Mouse (Mus musculus): ENCODE measurements around the gene Gsg1l. TPM values are rescaled to one million over a fixed set of nuclear protein-coding genes. Genes with fewer than 3 reads are reported as not detected.

Gsg1l gene
- polyA plus RNA-seq, 1 experiment from 2014 or later, result 0.96 TPM

- H3K27ac ChIP-seq (ENCODE audit: low read length), result no peak overlapping the region
- no peak overlapping the region for H3K4me2 ChIP-seq (replicated peaks; ENCODE audit: low read depth, low read length)
- peaks cover 12% of the 10 kb centered on the region; the same call in 1 of the 2 replicates for H3K4me1 ChIP-seq (ENCODE audit: insufficient read depth, low read length)
- H3K36me3 ChIP-seq (ENCODE audit: insufficient read depth, low read length), result no peaks in the 10 kb centered on the region
- H3K27me3 ChIP-seq (ENCODE audit: insufficient read depth, low read length), result no peaks in the 10 kb centered on the region
- H3K9ac ChIP-seq (replicated peaks; ENCODE audit: low read length), result no peak overlapping the region
- no peak overlapping the region for H3K4me3 ChIP-seq (ENCODE audit: low read length)
- 31% methylated on average over 12 of the region's 12 CpGs for WGBS
- no peak for ATAC-seq (ENCODE audit: low FRiP score, low TSS enrichment)
- no peaks in the 10 kb centered on the region for H3K9me3 ChIP-seq (ENCODE audit: low read length)
Observed at GRCm38 (mm10) chr7:125888373-125888772, 193.8 kb downstream of the Gsg1l start.

GRCm38 (mm10) chr7:125887761-125888160 is 194.4 kb downstream of the Gsg1l start:
- no peaks in the 10 kb centered on the region for H3K27me3 ChIP-seq (ENCODE audit: insufficient read depth, low read length)
- H3K4me3 ChIP-seq (ENCODE audit: low read length), result no peak overlapping the region
- ATAC-seq (ENCODE audit: low FRiP score, low TSS enrichment), result no peak
- no peak overlapping the region for H3K4me2 ChIP-seq (replicated peaks; ENCODE audit: low read depth, low read length)
- H3K4me1 ChIP-seq (ENCODE audit: insufficient read depth, low read length), result peaks cover 12% of the 10 kb centered on the region; the same call in 1 of the 2 replicates
- no peak overlapping the region for H3K9ac ChIP-seq (replicated peaks; ENCODE audit: low read length)
- H3K9me3 ChIP-seq (ENCODE audit: low read length), result no peaks in the 10 kb centered on the region
- no peaks in the 10 kb centered on the region for H3K36me3 ChIP-seq (ENCODE audit: insufficient read depth, low read length)
- 79% methylated on average over 5 of the region's 5 CpGs for WGBS
- no peak overlapping the region for H3K27ac ChIP-seq (ENCODE audit: low read length)

GRCm38 (mm10) chr7:125887124-125887523 is 195.1 kb downstream of the Gsg1l start:
- Histone ChIP-seq H3K27me3 (ENCODE audit: insufficient read depth, low read length) (no peaks in the 10 kb centered on the region), H3K9me3 (ENCODE audit: low read length) (no peaks in the 10 kb centered on the region), H3K9ac (replicated peaks; ENCODE audit: low read length) (no peak overlapping the region), H3K4me2 (replicated peaks; ENCODE audit: low read depth, low read length) (no peak overlapping the region), H3K36me3 (ENCODE audit: insufficient read depth, low read length) (no peaks in the 10 kb centered on the region), H3K4me1 (ENCODE audit: insufficient read depth, low read length) (peaks cover 12% of the 10 kb centered on the region; the same call in 1 of the 2 replicates), H3K4me3 (ENCODE audit: low read length) (no peak overlapping the region), H3K27ac (ENCODE audit: low read length) (no peak overlapping the region)
- no peak for ATAC-seq (ENCODE audit: low FRiP score, low TSS enrichment)
- 26% methylated on average over 4 of the region's 4 CpGs for WGBS

GRCm38 (mm10) chr7:125886116-125886680 is 196.0 kb downstream of the Gsg1l start:
- Histone ChIP-seq H3K27me3 (ENCODE audit: insufficient read depth, low read length) (no peaks in the 10 kb centered on the region), H3K9ac (replicated peaks; ENCODE audit: low read length) (no peak overlapping the region), H3K4me2 (replicated peaks; ENCODE audit: low read depth, low read length) (no peak overlapping the region), H3K27ac (ENCODE audit: low read length) (no peak overlapping the region), H3K36me3 (ENCODE audit: insufficient read depth, low read length) (no peaks in the 10 kb centered on the region), H3K4me1 (ENCODE audit: insufficient read depth, low read length) (peaks cover 12% of the 10 kb centered on the region; the same call in 1 of the 2 replicates), H3K4me3 (ENCODE audit: low read length) (no peak overlapping the region), H3K9me3 (ENCODE audit: low read length) (no peaks in the 10 kb centered on the region)
- WGBS, result 65% methylated on average over 4 of the region's 4 CpGs
- no peak for ATAC-seq (ENCODE audit: low FRiP score, low TSS enrichment)

- no peaks in the 10 kb centered on the region for H3K9me3 ChIP-seq (ENCODE audit: low read length)
- no peak overlapping the region for H3K9ac ChIP-seq (replicated peaks; ENCODE audit: low read length)
- H3K4me2 ChIP-seq (replicated peaks; ENCODE audit: low read depth, low read length), result no peak overlapping the region
- H3K27ac ChIP-seq (ENCODE audit: low read length), result no peak overlapping the region
- 37% methylated on average over 2 of the region's 2 CpGs for WGBS
- ATAC-seq (ENCODE audit: low FRiP score, low TSS enrichment), result no peak
- H3K4me1 ChIP-seq (ENCODE audit: insufficient read depth, low read length), result peaks cover 12% of the 10 kb centered on the region; the same call in 1 of the 2 replicates
- no peaks in the 10 kb centered on the region for H3K27me3 ChIP-seq (ENCODE audit: insufficient read depth, low read length)
- no peak overlapping the region for H3K4me3 ChIP-seq (ENCODE audit: low read length)
- H3K36me3 ChIP-seq (ENCODE audit: insufficient read depth, low read length), result no peaks in the 10 kb centered on the region
Observed at GRCm38 (mm10) chr7:125883232-125883631, 199.0 kb downstream of the Gsg1l start.

- Histone ChIP-seq H3K4me3 (ENCODE audit: low read length) (no peak overlapping the region), H3K27ac (ENCODE audit: low read length) (no peak overlapping the region), H3K9me3 (ENCODE audit: low read length) (no peaks in the 10 kb centered on the region), H3K27me3 (ENCODE audit: insufficient read depth, low read length) (no peaks in the 10 kb centered on the region), H3K4me1 (ENCODE audit: insufficient read depth, low read length) (no peaks in the 10 kb centered on the region), H3K36me3 (ENCODE audit: insufficient read depth, low read length) (no peaks in the 10 kb centered on the region), H3K4me2 (replicated peaks; ENCODE audit: low read depth, low read length) (no peak overlapping the region), H3K9ac (replicated peaks; ENCODE audit: low read length) (no peak overlapping the region)
- 66% methylated on average over 4 of the region's 4 CpGs for WGBS
- ATAC-seq (ENCODE audit: low FRiP score, low TSS enrichment), result no peak
Observed at GRCm38 (mm10) chr7:125878040-125878439, 204.2 kb downstream of the Gsg1l start.

GRCm38 (mm10) chr7:125873971-125874495 is 208.2 kb downstream of the Gsg1l start:
- H3K4me3 ChIP-seq (ENCODE audit: low read length), result no peak overlapping the region
- no peaks in the 10 kb centered on the region for H3K27me3 ChIP-seq (ENCODE audit: insufficient read depth, low read length)
- H3K9me3 ChIP-seq (ENCODE audit: low read length), result no peaks in the 10 kb centered on the region
- H3K9ac ChIP-seq (replicated peaks; ENCODE audit: low read length), result no peak overlapping the region
- H3K27ac ChIP-seq (ENCODE audit: low read length), result no peak overlapping the region
- H3K4me2 ChIP-seq (replicated peaks; ENCODE audit: low read depth, low read length), result no peak overlapping the region
- ATAC-seq (ENCODE audit: low FRiP score, low TSS enrichment), result no peak
- H3K4me1 ChIP-seq (ENCODE audit: insufficient read depth, low read length), result peaks cover 12% of the 10 kb centered on the region
- 80% methylated on average over 6 of the region's 6 CpGs for WGBS
- no peaks in the 10 kb centered on the region for H3K36me3 ChIP-seq (ENCODE audit: insufficient read depth, low read length)

GRCm38 (mm10) chr7:125872874-125873273 is 209.3 kb downstream of the Gsg1l start:
- Histone ChIP-seq H3K36me3 (ENCODE audit: insufficient read depth, low read length) (no peaks in the 10 kb centered on the region), H3K9ac (replicated peaks; ENCODE audit: low read length) (no peak overlapping the region), H3K27me3 (ENCODE audit: insufficient read depth, low read length) (no peaks in the 10 kb centered on the region), H3K9me3 (ENCODE audit: low read length) (no peaks in the 10 kb centered on the region), H3K4me1 (ENCODE audit: insufficient read depth, low read length) (peaks cover 12% of the 10 kb centered on the region), H3K4me3 (ENCODE audit: low read length) (no peak overlapping the region), H3K4me2 (replicated peaks; ENCODE audit: low read depth, low read length) (no peak overlapping the region), H3K27ac (ENCODE audit: low read length) (no peak overlapping the region)
- ATAC-seq (ENCODE audit: low FRiP score, low TSS enrichment), result no peak
- WGBS, result 73% methylated on average over 3 of the region's 3 CpGs

- no peak overlapping the region for H3K4me3 ChIP-seq (ENCODE audit: low read length)
- no peaks in the 10 kb centered on the region for H3K36me3 ChIP-seq (ENCODE audit: insufficient read depth, low read length)
- peaks cover 12% of the 10 kb centered on the region for H3K4me1 ChIP-seq (ENCODE audit: insufficient read depth, low read length)
- no peak overlapping the region for H3K9ac ChIP-seq (replicated peaks; ENCODE audit: low read length)
- no peak for ATAC-seq (ENCODE audit: low FRiP score, low TSS enrichment)
- no peaks in the 10 kb centered on the region for H3K27me3 ChIP-seq (ENCODE audit: insufficient read depth, low read length)
- H3K9me3 ChIP-seq (ENCODE audit: low read length), result no peaks in the 10 kb centered on the region
- 0 out of 2 replicates have a peak overlapping the region, but pooled peaks have one; percentile 27 for H3K27ac ChIP-seq (ENCODE audit: low read length)
- no peak overlapping the region for H3K4me2 ChIP-seq (replicated peaks; ENCODE audit: low read depth, low read length)
- 53% methylated on average over 6 of the region's 6 CpGs for WGBS
Observed at GRCm38 (mm10) chr7:125872202-125872580, 210.0 kb downstream of the Gsg1l start.

- Histone ChIP-seq H3K9ac (replicated peaks; ENCODE audit: low read length) (peak overlapping the region; percentile 33; the same call in 1 of the 2 replicates), H3K4me1 (ENCODE audit: insufficient read depth, low read length) (peaks cover 12% of the 10 kb centered on the region), H3K4me3 (ENCODE audit: low read length) (no peak overlapping the region), H3K9me3 (ENCODE audit: low read length) (no peaks in the 10 kb centered on the region), H3K36me3 (ENCODE audit: insufficient read depth, low read length) (no peaks in the 10 kb centered on the region), H3K4me2 (replicated peaks; ENCODE audit: low read depth, low read length) (no peak overlapping the region), H3K27me3 (ENCODE audit: insufficient read depth, low read length) (no peaks in the 10 kb centered on the region), H3K27ac (ENCODE audit: low read length) (peak overlapping the region; percentile 44)
- peak; percentile 55 for ATAC-seq (ENCODE audit: low FRiP score, low TSS enrichment)
- WGBS, result 32% methylated on average over 12 of the region's 12 CpGs
Observed at GRCm38 (mm10) chr7:125871404-125872201, 210.6 kb downstream of the Gsg1l start.

All from kidney, embryonic 16.5 days (tissue).